Mouse (Mus musculus) embryonic facial prominence, embryonic 12.5 days (tissue): ENCODE results near the gene Maml3. TPM values are rescaled to one million over a fixed set of nuclear protein-coding genes. Genes with fewer than 3 reads are reported as not detected.

Source experiments
- ATAC-seq: fragments of 200-750 bp; cut with Nextera tagmentation; 2 replicates; pipeline ENCODE4 v1.8.0; 2017; ENCODE audit not compliant: insufficient number of reproducible peaks, insufficient read depth, low FRiP score, low TSS enrichment
- H3K27ac ChIP-seq: fragments of 300-500 bp; sonication (generic); 2 replicates; pipeline ENCODE4 v1.5.1; 2016; ENCODE audit warnings: mild to moderate bottlenecking
- H3K27me3 ChIP-seq: fragments of 300-500 bp; sonication (generic); 2 replicates; pipeline ENCODE4 v1.6.1; 2016; ENCODE audit warnings: mild to moderate bottlenecking, moderate library complexity
- H3K36me3 ChIP-seq: fragments of 300-500 bp; sonication (generic); 2 replicates; pipeline ENCODE4 v1.6.1; 2016; ENCODE audit warnings: mild to moderate bottlenecking
- H3K4me1 ChIP-seq: fragments of 300-500 bp; sonication (generic); 2 replicates; pipeline ENCODE4 v1.6.1; 2016
- H3K4me2 ChIP-seq: fragments of 300-500 bp; sonication (generic); replicated peaks from 2 replicates; pipeline ENCODE4 v1.6.1; 2016; ENCODE audit warnings: mild to moderate bottlenecking, moderate library complexity
- H3K4me3 ChIP-seq: fragments of 300-500 bp; sonication (generic); 2 replicates; pipeline ENCODE4 v1.5.1; 2016; ENCODE audit warnings: mild to moderate bottlenecking
- H3K9ac ChIP-seq: fragments of 300-500 bp; sonication (generic); 2 replicates; pipeline ENCODE4 v1.6.1; 2016; ENCODE audit warnings: mild to moderate bottlenecking, moderate library complexity
- H3K9me3 ChIP-seq: fragments of 300-500 bp; sonication (generic); 2 replicates; pipeline ENCODE4 v1.6.1; 2016; ENCODE audit warnings: mild to moderate bottlenecking, moderate library complexity
- WGBS: fragments of 180-500 bp; shearing (Covaris S2); methylation state at CpG from one replicate; pipeline ENCODE4 v1.1.7; 2016; 5-methylcytosine and 5-hydroxymethylcytosine counted together
- polyA plus RNA-seq: library from polyadenylated mRNA; unstranded; fragments of >200 nt; fragmentation: Nextera tagmentation; extraction: Ambion mirVana; gene quantifications from 2 replicates; pipeline ENCODE4 v1.2.1, GENCODE M21; 2016

Gene Maml3
- polyA plus RNA-seq, 1 experiment from 2014 or later = 6.4 TPM

DNA sequence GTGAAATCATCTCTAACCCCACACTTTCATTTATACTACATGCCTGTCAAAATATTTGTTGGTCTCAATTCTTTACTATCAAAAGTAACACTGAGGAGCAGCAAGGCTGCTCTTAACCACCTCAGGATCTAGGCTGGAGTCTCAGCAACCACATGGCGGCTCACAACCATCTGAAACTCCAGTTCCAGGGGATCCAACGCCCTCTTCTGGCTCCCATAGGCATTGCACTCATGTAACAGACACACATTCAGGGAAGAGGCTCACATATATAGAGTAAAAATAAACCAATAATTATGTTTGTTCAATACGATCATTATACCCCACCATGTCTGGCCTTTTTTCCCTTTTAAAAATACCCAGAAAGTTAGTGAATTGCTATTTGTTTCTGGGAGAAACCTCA, 252.2 kb downstream of the Maml3 start:
- Histone ChIP-seq H3K27me3 (no peaks in the 10 kb centered on the region), H3K4me1 (no peaks in the 10 kb centered on the region), H3K9ac (no peak overlapping the region), H3K36me3 (peaks cover 13% of the 10 kb centered on the region), H3K27ac (no peak overlapping the region), H3K4me2 (no peak overlapping the region), H3K4me3 (no peak overlapping the region), H3K9me3 (no peaks in the 10 kb centered on the region)
- no peak for ATAC-seq
- WGBS = 81% methylated on average over 3 of the region's 3 CpGs

DNA sequence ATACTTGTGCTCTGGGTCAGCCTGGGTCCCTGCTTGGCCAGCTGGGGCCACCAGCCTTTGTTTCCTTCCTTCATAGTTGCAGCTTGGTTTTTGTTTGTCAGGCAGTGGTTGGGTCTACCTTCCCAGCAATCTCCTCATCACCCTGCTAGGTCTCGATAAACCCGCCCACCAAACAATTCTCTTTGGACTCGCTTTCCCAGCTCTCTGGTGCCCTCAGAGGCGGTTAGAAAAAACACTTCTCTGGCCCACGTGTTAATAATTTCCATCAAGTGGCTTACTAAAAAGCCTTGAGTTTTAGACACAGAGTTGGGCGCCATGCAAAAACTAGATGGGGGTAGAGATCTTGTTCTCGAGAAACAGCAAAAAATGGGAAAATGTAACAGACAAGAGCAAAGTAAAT, 253.3 kb downstream of the Maml3 start:
- H3K9ac ChIP-seq = no peak overlapping the region
- H3K4me2 ChIP-seq = no peak overlapping the region
- H3K27me3 ChIP-seq = no peaks in the 10 kb centered on the region
- H3K9me3 ChIP-seq = no peaks in the 10 kb centered on the region
- WGBS = 59% methylated on average over 7 of the region's 7 CpGs
- no peak for ATAC-seq
- H3K4me1 ChIP-seq = no peaks in the 10 kb centered on the region
- H3K4me3 ChIP-seq = no peak overlapping the region
- H3K27ac ChIP-seq = no peak overlapping the region
- peaks cover 12% of the 10 kb centered on the region for H3K36me3 ChIP-seq

DNA sequence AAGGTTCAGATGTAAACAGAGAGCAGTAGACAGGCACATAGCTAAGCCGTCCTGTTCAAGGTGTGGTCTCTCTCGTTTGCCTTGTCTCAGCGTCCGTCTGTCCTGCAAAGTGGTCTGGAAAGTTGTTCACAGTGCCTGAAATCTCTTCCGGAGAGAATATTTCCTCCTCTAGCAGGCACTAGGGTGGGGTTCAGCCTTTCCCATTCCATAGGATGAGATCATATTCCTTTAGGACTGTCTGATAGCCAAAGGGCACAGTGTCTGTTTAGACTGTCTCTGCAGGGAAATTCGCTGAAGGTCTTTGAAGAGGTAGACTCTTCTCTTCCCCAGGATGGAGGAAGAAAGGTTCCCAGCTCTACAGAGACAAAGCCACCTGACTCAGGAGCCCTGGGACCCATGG, 255.4 kb downstream of the Maml3 start:
- WGBS = 75% methylated on average over 6 of the region's 6 CpGs
- no peaks in the 10 kb centered on the region; the same call in 1 of the 2 replicates for H3K36me3 ChIP-seq
- no peak for ATAC-seq
- H3K4me1 ChIP-seq = no peaks in the 10 kb centered on the region
- no peak overlapping the region for H3K4me3 ChIP-seq
- no peak overlapping the region for H3K27ac ChIP-seq
- H3K27me3 ChIP-seq = no peaks in the 10 kb centered on the region
- no peaks in the 10 kb centered on the region for H3K9me3 ChIP-seq
- H3K9ac ChIP-seq = no peak overlapping the region
- H3K4me2 ChIP-seq = no peak overlapping the region

DNA sequence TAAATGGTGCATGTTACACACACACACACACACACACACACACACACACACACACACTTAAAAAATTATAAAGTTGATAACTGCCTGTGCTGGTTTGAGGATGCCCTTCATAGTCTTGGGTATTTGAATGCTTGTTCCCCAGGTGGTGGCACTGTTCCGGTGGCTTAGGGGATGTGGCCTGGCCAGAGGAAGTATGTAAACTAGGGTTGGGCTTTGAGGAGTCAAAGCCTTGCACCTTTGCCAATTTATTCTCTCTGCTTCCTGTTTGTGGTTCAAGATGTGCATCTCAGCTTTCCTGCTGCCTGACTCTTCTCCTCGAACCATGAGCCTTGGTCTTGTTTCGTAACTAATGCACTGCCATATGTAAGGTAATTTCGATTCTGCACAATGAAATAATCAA, 257.6 kb downstream of the Maml3 start:
- Histone ChIP-seq H3K36me3 (no peaks in the 10 kb centered on the region; the same call in 1 of the 2 replicates), H3K27ac (no peak overlapping the region), H3K9me3 (no peaks in the 10 kb centered on the region), H3K27me3 (no peaks in the 10 kb centered on the region), H3K4me1 (no peaks in the 10 kb centered on the region), H3K9ac (no peak overlapping the region), H3K4me3 (no peak overlapping the region), H3K4me2 (no peak overlapping the region)
- ATAC-seq = no peak
- 91% methylated on average over 4 of the region's 4 CpGs for WGBS

DNA sequence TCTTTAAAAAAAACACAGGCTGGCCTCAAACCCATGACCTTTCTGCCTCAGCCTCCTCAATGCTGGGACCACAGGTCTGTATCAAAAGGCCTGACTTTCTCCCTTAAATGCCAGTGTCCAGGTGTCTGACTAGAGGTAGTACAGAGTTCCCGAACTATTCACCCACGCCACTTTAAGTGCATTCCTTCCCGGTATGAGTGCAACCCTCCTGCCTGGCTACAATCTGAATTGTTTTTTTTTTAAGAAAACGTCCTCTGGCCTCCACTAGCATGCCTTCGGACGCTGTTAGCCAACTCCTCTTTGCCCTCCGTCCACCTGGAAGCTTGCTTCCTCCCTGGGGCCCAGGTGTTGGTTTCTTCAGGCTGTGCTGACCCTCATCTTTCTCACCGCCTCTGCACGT, 260.6 kb downstream of the Maml3 start:
- Histone ChIP-seq H3K9ac (no peak overlapping the region), H3K36me3 (no peaks in the 10 kb centered on the region; the same call in 1 of the 2 replicates), H3K4me1 (no peaks in the 10 kb centered on the region), H3K27ac (no peak overlapping the region), H3K9me3 (no peaks in the 10 kb centered on the region), H3K27me3 (no peaks in the 10 kb centered on the region), H3K4me2 (no peak overlapping the region), H3K4me3 (no peak overlapping the region)
- WGBS = 69% methylated on average over 9 of the region's 9 CpGs
- no peak for ATAC-seq

DNA sequence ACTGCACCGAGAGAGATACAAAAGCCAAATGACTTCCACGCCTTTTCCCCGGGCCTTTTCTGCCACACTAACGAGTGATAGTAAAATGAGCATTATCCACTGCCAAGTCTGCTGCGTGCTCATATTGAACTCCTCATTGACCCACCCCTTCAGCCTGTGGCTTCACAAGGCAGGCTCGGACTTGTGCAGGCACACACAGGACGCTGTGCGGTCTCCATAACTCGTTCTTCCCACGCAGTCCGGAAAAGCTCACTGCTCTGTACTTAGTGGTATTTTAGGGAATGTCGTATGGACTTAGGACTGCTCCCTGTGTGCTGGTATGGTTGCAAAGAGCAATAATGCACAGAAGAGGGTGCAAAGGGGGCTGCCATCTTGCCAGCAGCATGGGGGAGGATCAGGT, 262.7 kb downstream of the Maml3 start:
- no peak for ATAC-seq
- no peak overlapping the region for H3K9ac ChIP-seq
- 78% methylated on average over 12 of the region's 12 CpGs for WGBS

DNA sequence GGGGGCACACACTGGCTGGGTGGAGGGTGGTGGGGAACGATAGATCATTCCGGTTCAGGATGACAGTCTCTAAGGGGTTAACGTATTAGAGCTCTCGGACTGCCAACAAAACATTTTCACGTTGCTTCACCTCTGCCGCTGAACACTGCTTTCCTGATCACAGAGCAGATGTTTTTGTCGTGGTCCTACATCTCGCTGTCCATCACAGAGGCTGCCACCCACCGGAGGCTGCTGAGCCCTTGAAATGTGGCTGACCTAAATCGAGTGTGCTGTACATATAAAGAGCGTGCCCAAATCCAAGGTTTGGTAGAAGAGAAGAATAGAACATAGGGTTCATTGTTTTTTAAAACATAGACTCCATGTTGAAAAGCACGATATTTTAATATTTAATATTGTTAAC, 263.3 kb downstream of the Maml3 start:
- Histone ChIP-seq H3K4me3 (no peak overlapping the region), H3K27ac (no peak overlapping the region), H3K36me3 (no peaks in the 10 kb centered on the region), H3K9ac (no peak overlapping the region), H3K27me3 (no peaks in the 10 kb centered on the region), H3K9me3 (no peaks in the 10 kb centered on the region), H3K4me1 (no peaks in the 10 kb centered on the region), H3K4me2 (no peak overlapping the region)
- WGBS = 60% methylated on average over 12 of the region's 12 CpGs
- no peak for ATAC-seq

More for the DNA sequence above, 262.7 kb downstream of the Maml3 start:
- no peak overlapping the region for H3K4me3 ChIP-seq
- H3K36me3 ChIP-seq = no peaks in the 10 kb centered on the region; the same call in 1 of the 2 replicates
- 0 out of 2 replicates have a peak overlapping the region, but pooled peaks have one; percentile 6 for H3K27ac ChIP-seq
- no peaks in the 10 kb centered on the region for H3K27me3 ChIP-seq
- no peaks in the 10 kb centered on the region for H3K4me1 ChIP-seq
- no peak overlapping the region for H3K4me2 ChIP-seq
- H3K9me3 ChIP-seq = no peaks in the 10 kb centered on the region

- Histone ChIP-seq H3K4me2 (no peak overlapping the region), H3K4me1 (no peaks in the 10 kb centered on the region), H3K36me3 (no peaks in the 10 kb centered on the region), H3K27ac (no peak overlapping the region), H3K27me3 (no peaks in the 10 kb centered on the region), H3K9ac (no peak overlapping the region), H3K4me3 (no peak overlapping the region), H3K9me3 (no peaks in the 10 kb centered on the region)
- ATAC-seq = no peak
- WGBS = 75% methylated on average over 6 of the region's 6 CpGs
Measured at GRCm38 (mm10) chr3:51841177-51841576, 263.7 kb downstream of the Maml3 start.

DNA sequence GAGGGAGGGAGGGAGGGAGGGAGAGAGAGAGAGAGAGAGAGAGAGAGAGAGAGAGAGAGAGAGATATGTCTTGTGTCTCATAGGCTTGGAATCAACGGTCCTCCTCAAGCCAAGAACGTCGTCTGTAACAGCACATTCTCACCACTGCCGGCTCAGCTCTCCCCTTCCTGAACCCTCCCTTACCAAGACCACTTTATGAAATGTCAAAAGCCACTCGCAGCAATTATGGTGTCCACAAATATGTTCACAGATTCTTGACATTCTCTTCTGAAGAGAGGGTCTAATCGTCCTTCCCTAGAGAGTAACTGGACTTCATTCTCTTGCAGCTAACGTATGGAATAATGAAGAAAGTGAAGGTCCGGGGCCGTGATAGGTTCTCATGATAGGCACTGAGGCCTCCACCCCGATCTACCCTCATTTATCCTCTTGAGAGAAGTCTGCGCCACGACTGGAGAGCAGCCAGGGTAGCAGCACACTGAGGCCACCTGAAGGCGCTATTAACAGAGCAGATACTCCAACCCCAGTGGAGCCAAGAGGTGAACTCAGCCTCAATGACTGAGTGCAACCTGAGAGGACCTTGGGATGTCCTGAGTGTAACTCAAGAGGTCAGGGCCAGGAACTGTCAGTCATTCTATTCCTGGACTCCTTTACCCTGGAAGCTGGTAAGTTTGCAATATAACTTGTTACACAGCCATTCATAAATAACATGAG, 264.6 kb downstream of the Maml3 start:
- Histone ChIP-seq H3K4me1 (no peaks in the 10 kb centered on the region), H3K9me3 (no peaks in the 10 kb centered on the region), H3K9ac (no peak overlapping the region), H3K27me3 (no peaks in the 10 kb centered on the region), H3K4me3 (no peak overlapping the region), H3K4me2 (no peak overlapping the region), H3K27ac (no peak overlapping the region), H3K36me3 (no peaks in the 10 kb centered on the region)
- 86% methylated on average over 13 of the region's 13 CpGs for WGBS
- ATAC-seq = no peak

DNA sequence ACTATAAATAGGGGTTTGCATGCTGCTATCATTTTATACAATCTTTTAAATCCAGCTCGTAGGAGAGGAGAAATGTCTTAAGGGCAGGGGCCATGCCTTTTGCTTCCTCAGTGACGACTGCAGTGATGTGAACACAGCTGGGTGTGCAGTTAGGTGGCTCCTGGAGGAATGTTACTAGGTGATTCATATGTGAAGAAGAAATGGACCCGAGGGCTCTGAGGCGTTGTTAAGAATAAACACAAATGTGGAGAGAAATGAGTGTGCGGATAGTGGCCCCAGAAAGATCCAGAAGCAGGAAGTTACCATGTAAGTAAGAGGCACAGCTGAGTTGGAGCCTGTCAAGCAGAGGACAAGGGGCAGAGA, 265.5 kb downstream of the Maml3 start:
- Histone ChIP-seq H3K9ac (no peak overlapping the region), H3K4me2 (no peak overlapping the region), H3K36me3 (no peaks in the 10 kb centered on the region), H3K27ac (no peak overlapping the region), H3K9me3 (no peaks in the 10 kb centered on the region), H3K4me3 (no peak overlapping the region), H3K4me1 (no peaks in the 10 kb centered on the region), H3K27me3 (no peaks in the 10 kb centered on the region)
- ATAC-seq = no peak
- WGBS = 76% methylated on average over 5 of the region's 5 CpGs

- H3K4me2 ChIP-seq = no peak overlapping the region
- no peaks in the 10 kb centered on the region for H3K36me3 ChIP-seq
- no peak for ATAC-seq
- no peaks in the 10 kb centered on the region for H3K27me3 ChIP-seq
- no peak overlapping the region for H3K27ac ChIP-seq
- H3K4me3 ChIP-seq = no peak overlapping the region
- no peaks in the 10 kb centered on the region for H3K9me3 ChIP-seq
- WGBS = 56% methylated on average over 5 of the region's 5 CpGs
- no peaks in the 10 kb centered on the region for H3K4me1 ChIP-seq
- no peak overlapping the region for H3K9ac ChIP-seq
Measured at GRCm38 (mm10) chr3:51838696-51839352, 266.1 kb downstream of the Maml3 start.

DNA sequence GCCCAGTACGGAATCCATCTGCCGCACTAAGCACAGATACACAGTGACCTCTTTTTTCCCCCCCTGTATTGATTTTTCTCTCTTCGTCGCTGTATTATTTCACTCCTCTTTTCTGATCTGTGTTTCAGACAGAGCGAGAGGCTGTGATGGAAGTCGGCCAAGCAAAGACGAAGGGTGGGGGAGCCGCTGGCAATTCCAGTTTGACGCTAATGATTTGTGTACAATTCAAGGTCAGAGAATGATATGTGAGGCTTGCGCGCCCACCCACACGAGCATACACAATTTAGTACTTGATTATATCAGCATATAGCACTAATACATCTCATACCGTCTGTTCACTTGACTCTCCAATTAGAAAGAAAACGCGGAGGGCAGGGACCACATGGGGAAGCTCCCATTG, 271.9 kb downstream of the Maml3 start:
- Histone ChIP-seq H3K4me3 (no peak overlapping the region), H3K27ac (no peak overlapping the region), H3K27me3 (no peaks in the 10 kb centered on the region), H3K36me3 (no peaks in the 10 kb centered on the region), H3K9me3 (no peaks in the 10 kb centered on the region), H3K4me2 (no peak overlapping the region), H3K4me1 (no peaks in the 10 kb centered on the region), H3K9ac (no peak overlapping the region)
- WGBS = 73% methylated on average over 15 of the region's 15 CpGs
- no peak for ATAC-seq
